Mouse (Mus musculus): ENCODE data around the gene Stard13.

DNA sequence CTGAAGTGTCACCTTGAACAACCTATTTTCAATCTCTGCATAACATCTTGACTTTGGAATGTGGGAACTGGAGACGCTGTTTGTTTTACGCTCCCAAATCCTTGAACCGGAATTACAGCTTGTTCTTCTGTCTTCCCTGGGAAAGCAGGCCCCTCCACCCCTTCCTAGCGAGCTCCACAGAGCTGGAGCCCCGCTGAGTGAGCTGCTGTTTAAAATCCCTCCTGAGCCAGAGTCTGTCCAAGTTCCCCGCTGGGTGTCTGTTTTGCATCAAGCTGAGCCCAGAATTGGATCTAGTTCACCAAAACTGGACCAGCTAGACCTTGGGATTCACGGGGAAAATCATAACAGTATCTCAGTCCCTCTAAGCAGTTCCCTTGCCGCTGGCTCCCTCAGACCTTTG lies 210.2 kb downstream of the Stard13 start:
- TF ChIP-seq CTCF (IDR thresholded peaks at IDR 0.05; ENCODE audit: borderline replicate concordance, control insufficient read depth, extremely low read depth, insufficient read depth, low read length, poor library complexity) (no peak), POLR2A (IDR thresholded peaks at IDR 0.05; ENCODE audit: control insufficient read depth, extremely low read depth, insufficient read depth, low read length, poor library complexity) (no peak)

All from thymus, adult 2 months (tissue).